Mouse (Mus musculus): ENCODE measurements around the gene Aqp6. TPM values are rescaled to one million over a fixed set of nuclear protein-coding genes. Genes with fewer than 3 reads are reported as not detected.

Gene Aqp6
- polyA plus RNA-seq, 1 experiment: 0.46 TPM

DNA sequence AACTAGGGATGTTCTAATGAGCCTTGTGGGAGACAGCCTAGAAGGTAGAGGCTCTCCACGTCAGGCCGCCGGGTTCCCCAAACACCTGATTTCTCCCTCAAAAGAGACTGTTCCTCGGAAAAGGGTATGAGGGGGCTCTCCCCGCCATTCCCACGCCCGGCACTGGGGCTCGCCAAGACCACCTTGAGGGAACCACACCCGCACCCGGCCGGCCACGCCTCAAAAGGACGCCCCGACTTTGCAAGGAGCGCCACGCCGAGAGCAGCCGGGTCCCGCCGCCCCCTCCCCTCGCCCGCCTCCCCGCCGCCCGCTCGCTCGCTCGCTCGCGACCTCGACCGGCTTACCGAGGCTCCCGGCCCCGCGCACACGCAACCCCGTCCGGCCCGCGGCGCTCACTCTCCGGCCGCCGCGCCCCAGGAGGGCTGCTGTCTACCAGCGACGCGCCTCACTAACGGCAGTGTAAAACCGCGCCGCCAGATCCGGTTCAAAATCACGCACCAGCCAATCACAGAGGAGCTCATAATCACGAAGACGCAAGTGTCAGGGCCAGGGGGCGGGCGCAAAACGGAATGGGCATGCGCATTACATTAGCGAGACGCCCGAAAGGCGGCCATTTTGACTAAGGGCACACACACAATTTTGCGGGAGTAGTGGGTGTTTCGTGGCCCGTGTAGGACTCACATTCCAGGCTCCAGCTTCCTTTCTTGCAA lies 50.1 kb downstream of the Aqp6 start, which contains the start of gene Racgap1:
Racgap1 (minus strand) TSS at position 494 of the 710 bp plus-strand sequence.
- Histone ChIP-seq H3K4me3 (ENCODE audit: insufficient read depth, low read length) (peak within 1 kb of the TSS; percentile 20), H3K4me1 (ENCODE audit: control insufficient read depth, insufficient read depth, low read length) (no peaks in the 10 kb centered on the region), H3K27ac (ENCODE audit: insufficient read depth, low read length) (no peak within 1 kb of the TSS)
- TF ChIP-seq CTCF (IDR thresholded peaks at IDR 0.05; ENCODE audit: extremely low read depth, insufficient read depth, low read length): no peak

DNA sequence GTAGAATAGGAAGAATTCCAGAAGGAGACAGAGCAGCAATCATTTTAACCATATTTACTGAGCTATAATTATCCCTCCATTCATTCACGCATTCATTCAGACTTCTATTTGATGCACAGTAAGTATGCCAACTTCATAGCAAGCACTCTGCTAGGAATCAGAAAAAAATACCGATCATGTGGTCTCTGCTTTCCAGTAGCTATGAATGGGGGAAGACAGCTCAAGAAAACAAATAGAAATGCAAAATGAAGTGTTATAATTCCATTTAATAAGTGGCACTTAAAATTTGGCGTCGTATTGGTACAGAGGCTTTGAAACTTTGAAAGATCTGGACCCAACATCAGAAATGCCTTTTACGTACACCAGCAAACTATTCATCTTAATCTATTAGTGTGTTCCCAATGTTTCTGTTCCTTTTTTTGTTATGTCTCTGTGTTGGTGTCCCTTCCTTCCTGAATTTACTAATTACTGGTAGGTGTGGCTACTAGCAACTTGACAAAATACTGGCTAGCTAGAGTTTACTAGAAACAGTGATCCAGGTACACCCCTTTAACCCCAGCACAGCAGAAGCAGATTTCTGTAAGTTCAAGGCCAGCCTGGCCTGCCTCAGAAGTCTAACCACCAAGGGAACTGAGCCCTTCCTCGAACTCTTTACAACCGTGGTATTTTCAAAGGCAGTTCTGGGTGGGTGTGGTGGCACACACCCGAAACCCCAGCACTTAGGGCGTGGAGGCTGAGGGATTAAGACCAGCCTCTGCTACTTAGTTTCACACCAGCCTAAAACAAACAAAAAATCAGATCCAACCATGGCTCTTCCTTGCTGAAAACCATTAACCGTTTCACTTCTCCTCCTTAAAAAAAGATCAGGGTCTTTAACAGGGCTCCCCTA lies 51.0 kb downstream of the Aqp6 start:
- peak overlapping the region; percentile 20; the same call in 1 of the 2 replicates for H3K4me3 ChIP-seq (ENCODE audit: insufficient read depth, low read length)
- TF ChIP-seq POLR2A (IDR thresholded peaks at IDR 0.05; ENCODE audit: extremely low read depth, insufficient read depth, low read length) (no peak), CTCF (IDR thresholded peaks at IDR 0.05; ENCODE audit: extremely low read depth, insufficient read depth, low read length) (no peak)
- H3K27ac ChIP-seq (ENCODE audit: insufficient read depth, low read length): no peak overlapping the region
- no peaks in the 10 kb centered on the region for H3K4me1 ChIP-seq (ENCODE audit: control insufficient read depth, insufficient read depth, low read length)

DNA sequence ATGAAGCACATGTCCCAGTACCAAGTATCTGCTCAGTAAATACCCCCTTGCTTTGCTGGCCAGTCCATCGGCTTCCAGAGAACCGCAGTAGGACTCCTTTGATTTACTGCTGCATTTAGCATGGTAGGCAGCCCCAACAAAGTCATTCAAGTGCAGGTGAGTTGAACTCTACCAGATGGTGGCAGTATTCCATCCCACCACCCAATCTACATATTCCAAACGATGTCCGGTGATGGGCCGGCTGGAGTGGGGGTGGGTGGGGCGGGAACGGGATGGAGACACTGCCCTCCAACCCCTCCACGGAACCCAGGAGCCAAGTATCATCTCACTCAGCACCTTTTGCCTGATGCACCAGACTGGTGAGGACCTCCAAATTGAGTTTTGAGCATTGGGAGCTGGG lies 52.1 kb downstream of the Aqp6 start:
- no peaks in the 10 kb centered on the region for H3K4me1 ChIP-seq (ENCODE audit: control insufficient read depth, insufficient read depth, low read length)
- H3K4me3 ChIP-seq (ENCODE audit: insufficient read depth, low read length): no peak overlapping the region
- no peak for TF ChIP-seq POLR2A (IDR thresholded peaks at IDR 0.05; ENCODE audit: extremely low read depth, insufficient read depth, low read length)
- no peak; the same call in 1 of the 2 replicates for TF ChIP-seq CTCF (IDR thresholded peaks at IDR 0.05; ENCODE audit: extremely low read depth, insufficient read depth, low read length)
- H3K27ac ChIP-seq (ENCODE audit: insufficient read depth, low read length): no peak overlapping the region

DNA sequence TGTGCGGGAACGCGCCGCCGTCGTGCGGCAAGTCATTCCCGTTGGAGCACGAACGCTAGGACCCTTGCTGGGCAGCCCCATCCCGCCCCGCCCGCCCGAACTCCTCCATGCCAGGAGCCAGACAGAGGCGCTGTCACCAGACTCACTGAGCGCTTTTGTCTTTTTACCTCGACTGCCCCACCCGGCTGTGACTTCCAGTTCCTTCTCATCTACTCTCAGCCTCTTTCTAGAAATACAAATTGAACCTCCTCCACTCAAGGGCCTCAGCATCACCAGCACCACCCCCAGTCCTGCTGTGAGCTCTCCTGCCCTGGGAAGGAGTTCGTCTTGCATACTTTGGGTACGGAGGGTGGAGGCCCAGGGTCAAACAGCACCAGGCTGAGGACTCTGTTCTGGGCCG lies 52.7 kb downstream of the Aqp6 start:
- H3K27ac ChIP-seq (ENCODE audit: insufficient read depth, low read length): no peak overlapping the region
- TF ChIP-seq CTCF (IDR thresholded peaks at IDR 0.05; ENCODE audit: extremely low read depth, insufficient read depth, low read length) (no peak), POLR2A (IDR thresholded peaks at IDR 0.05; ENCODE audit: extremely low read depth, insufficient read depth, low read length) (no peak)
- H3K4me1 ChIP-seq (ENCODE audit: control insufficient read depth, insufficient read depth, low read length): no peaks in the 10 kb centered on the region
- no peak overlapping the region for H3K4me3 ChIP-seq (ENCODE audit: insufficient read depth, low read length)

Other genes starting within 250 kb of the Aqp6 start
- 13.7 and 15.4 TPM in 2 replicates for gene Fmnl3, start 230.9 kb upstream of the Aqp6 start, polyA plus RNA-seq (2012; rRNA removed)
- gene Tmbim6, start 208.5 kb upstream of the Aqp6 start, polyA plus RNA-seq (2012; rRNA removed): 369 and 399 TPM in 2 replicates
- 11.9 TPM in 2 replicates for gene Nckap5l, start 143.7 kb upstream of the Aqp6 start, polyA plus RNA-seq (2012; rRNA removed)
- 5.1 and 5.3 TPM in 2 replicates for gene Bcdin3d, start 126.7 kb upstream of the Aqp6 start, polyA plus RNA-seq (2012; rRNA removed)
- gene Faim2, start 73.2 kb upstream of the Aqp6 start, polyA plus RNA-seq (2012; rRNA removed): 162 and 172 TPM in 2 replicates
- 0.09 and 0.21 TPM in 2 replicates for gene Aqp2, start 22.3 kb upstream of the Aqp6 start, polyA plus RNA-seq (2012; rRNA removed)
- 0.40 and 0.58 TPM in 2 replicates for gene Aqp5, start 10.6 kb upstream of the Aqp6 start, polyA plus RNA-seq (2012; rRNA removed)
- 10.3 and 13.3 TPM in 2 replicates for gene Racgap1, start 50.3 kb downstream of the Aqp6 start, polyA plus RNA-seq (2012; rRNA removed)
- 54.1 and 59.0 TPM in 2 replicates for gene Asic1, start 69.0 kb downstream of the Aqp6 start, polyA plus RNA-seq (2012; rRNA removed)
- 150 and 157 TPM in 2 replicates for gene Smarcd1, start 100.7 kb downstream of the Aqp6 start, polyA plus RNA-seq (2012; rRNA removed)
- gene Gm17349, start 104.1 kb downstream of the Aqp6 start, polyA plus RNA-seq (2012; rRNA removed): 1.3 and 1.8 TPM in 2 replicates
- 55.3 and 60.4 TPM in 2 replicates for gene Gpd1, start 116.1 kb downstream of the Aqp6 start, polyA plus RNA-seq (2012; rRNA removed)
- gene Cox14, start 124.2 kb downstream of the Aqp6 start, polyA plus RNA-seq (2012; rRNA removed): 226 and 237 TPM in 2 replicates
- gene Cers5, start 171.5 kb downstream of the Aqp6 start, polyA plus RNA-seq (2012; rRNA removed): 42.5 and 44.5 TPM in 2 replicates

All from cortical plate, adult 2 months (tissue).